Comparison of ENCODE assay signal across 9 mouse cellular contexts in the genomic region with DNA sequence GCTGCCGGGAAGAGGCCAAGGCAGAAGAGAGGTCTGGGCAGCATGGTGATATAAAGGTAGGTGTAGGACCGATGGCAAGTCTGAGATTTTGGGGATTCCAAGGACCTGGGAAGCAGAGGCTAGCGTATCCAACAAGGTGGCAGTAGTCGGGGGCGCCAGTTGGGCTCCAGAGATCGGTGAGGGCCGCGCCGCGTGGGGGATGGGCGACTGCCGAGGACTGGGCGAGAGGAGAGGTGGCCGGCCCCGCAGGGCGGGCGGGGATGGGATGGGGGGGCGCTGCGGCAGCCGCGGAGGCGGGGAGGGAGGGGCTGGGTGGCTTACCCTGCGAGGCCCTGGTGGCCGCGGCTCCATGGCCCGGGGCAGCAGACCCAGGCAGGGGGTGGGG. TPM values are rescaled to one million over a fixed set of nuclear protein-coding genes. Genes with fewer than 3 reads are reported as not detected.
DNase-seq lines count a peak whose midpoint lies in the region; ATAC-seq and TF ChIP-seq lines count a peak whose summit lies in the region.
"Had no signal": no experiment of that assay in that cellular context is flagged by ENCODE, and none has a peak within 500 bp of the region (broad histone marks: within the 10 kb centered on the region; RNA-seq: fewer than 3 reads in every experiment).

No protein-coding gene starts in this region.

- peaks cover 5% of the 10 kb centered on the region; the same call in 1 of the 2 replicates for H3K36me3 ChIP-seq in liver, embryonic 11.5 days (ENCODE audit: control insufficient read depth, insufficient read depth, low read length)
- no peaks in the 10 kb centered on the region for H3K36me3 ChIP-seq in small intestine, adult 2 months (ENCODE audit: control insufficient read depth, insufficient read depth, low read length)

- peak; percentile 60 to 76 for DNase-seq in right cerebral cortex, postnatal 10 days (ENCODE audit: low spot score in 2 of 2)
- no peak for DNase-seq in right cerebral cortex, postnatal 25 days
- peak; percentile 70 for DNase-seq in cerebellum, adult 8-10 months
- no peak for DNase-seq in liver, embryonic 11.5 days (ENCODE audit: low spot score)
- DNase-seq in adrenal gland, adult 2 months = no peak

- WGBS in liver, embryonic 11.5 days = 1% methylated on average over 12 of the region's 26 CpGs
- 6% methylated on average over 21 of the region's 26 CpGs for WGBS in small intestine, adult 2 months

- no peaks in the 10 kb centered on the region for H3K27me3 ChIP-seq in liver, embryonic 11.5 days (replicated peaks; ENCODE audit: control insufficient read depth, insufficient read depth, low read length)
- H3K27me3 ChIP-seq in small intestine, adult 2 months (ENCODE audit: control insufficient read depth, insufficient read depth, low read length) = no peaks in the 10 kb centered on the region; the same call in 1 of the 2 replicates

- H3K9ac ChIP-seq in liver, embryonic 11.5 days (ENCODE audit: low read depth, low read length) = peak overlapping the region; percentile 70

- H3K9me3 ChIP-seq in liver, embryonic 11.5 days (ENCODE audit: control insufficient read depth, low read length) = no peaks in the 10 kb centered on the region

- TF ChIP-seq POLR2A in small intestine, adult 2 months (IDR thresholded peaks at IDR 0.05; ENCODE audit: low read depth, low read length) = no peak; the same call in 1 of the 2 replicates

- no peak for TF ChIP-seq CTCF in small intestine, adult 2 months (IDR thresholded peaks at IDR 0.05; ENCODE audit: extremely low read depth, insufficient read length, insufficient replicate concordance, low read depth, low read length)

- H3K27ac ChIP-seq in liver, embryonic 11.5 days (ENCODE audit: low read depth, low read length) = peak overlapping the region; percentile 81; the same call in 1 of the 2 replicates
- no peak overlapping the region for H3K27ac ChIP-seq in small intestine, adult 2 months (ENCODE audit: insufficient read depth, low read depth, low read length)

- H3K4me2 ChIP-seq in liver, embryonic 11.5 days = peak overlapping the region; percentile 98

- H3K4me3 ChIP-seq in liver, embryonic 11.5 days (ENCODE audit: low read depth, low read length) = peak overlapping the region; percentile 73
- H3K4me3 ChIP-seq in small intestine, adult 2 months (ENCODE audit: low read depth, low read length) = peak overlapping the region; percentile 72

- 0 out of 2 replicates have a peak, but pooled peaks have one; percentile 1 for ATAC-seq in granulocyte monocyte progenitor cell, adult 5-6 weeks (replicated peaks; ENCODE audit: poor library complexity, severe bottlenecking)
- peak; percentile 63 for ATAC-seq in liver, embryonic 11.5 days (replicated peaks; ENCODE audit: low FRiP score)
- ATAC-seq in megakaryocyte-erythroid progenitor cell, adult 5-6 weeks (replicated peaks; ENCODE audit: low FRiP score, low TSS enrichment, poor library complexity, severe bottlenecking) = no peak

- H3K4me1 ChIP-seq in liver, embryonic 11.5 days (replicated peaks; ENCODE audit: control insufficient read depth, insufficient read depth, low read length) = peaks cover 35% of the 10 kb centered on the region
- H3K4me1 ChIP-seq in small intestine, adult 2 months (ENCODE audit: control insufficient read depth, insufficient read depth, insufficient read length, low read length) = peaks cover 3% of the 10 kb centered on the region; the same call in 1 of the 2 replicates

RNA-seq across cellular contexts. Expression of a gene that starts 12.7 kb away (rescaled TPM):
- 0.77 and 1.0 TPM in 2 replicates for total RNA-seq in granulocyte monocyte progenitor cell, adult 5-6 weeks (2014; fragmentation: Nextera tagmentation)
- 0.77 and 1.1 TPM in 2 replicates for total RNA-seq in granulocyte monocyte progenitor cell, adult 5-6 weeks (2017)
- 0.49 and 0.78 TPM in 2 replicates for polyA plus RNA-seq in liver, embryonic 11.5 days (2014; fragmentation: Nextera tagmentation; extraction: Ambion mirVana)
- 0.06 and 0.11 TPM in 2 replicates for polyA plus RNA-seq in small intestine, adult 2 months (2012; rRNA removed)
- total RNA-seq in adrenal gland, adult 2 months (2021) = not detected
- polyA plus RNA-seq in adrenal gland, adult 2 months (2012; rRNA removed) = 0.09 and 0.15 TPM in 2 replicates
- 0.49 TPM in 1 of 2 replicates, not detected in the other for total RNA-seq in megakaryocyte-erythroid progenitor cell, adult 5-6 weeks (2014; fragmentation: Nextera tagmentation)
- 0.34 and 1.3 TPM in 2 replicates for total RNA-seq in megakaryocyte-erythroid progenitor cell, adult 5-6 weeks (2017)
- total RNA-seq: common myeloid progenitor, adult 5-6 weeks had no signal

RNA-seq across cellular contexts. Expression of a gene that starts 16.8 kb away (rescaled TPM):
- 17.5 and 24.9 TPM in 2 replicates for total RNA-seq in granulocyte monocyte progenitor cell, adult 5-6 weeks (2014; fragmentation: Nextera tagmentation)
- 1.8 and 2.7 TPM in 2 replicates for total RNA-seq in granulocyte monocyte progenitor cell, adult 5-6 weeks (2017)
- polyA plus RNA-seq in liver, embryonic 11.5 days (2014; fragmentation: Nextera tagmentation; extraction: Ambion mirVana) = 23.2 and 24.8 TPM in 2 replicates
- 6.1 and 7.5 TPM in 2 replicates for polyA plus RNA-seq in small intestine, adult 2 months (2012; rRNA removed)
- 10 to 100 TPM; 10.1 to 18.3 TPM for total RNA-seq in adrenal gland, adult 2 months (2021)
- polyA plus RNA-seq in adrenal gland, adult 2 months (2012; rRNA removed) = 16.7 and 17.1 TPM in 2 replicates
- 23.4 and 28.7 TPM in 2 replicates for total RNA-seq in megakaryocyte-erythroid progenitor cell, adult 5-6 weeks (2014; fragmentation: Nextera tagmentation)
- total RNA-seq in megakaryocyte-erythroid progenitor cell, adult 5-6 weeks (2017) = 1.7 and 2.1 TPM in 2 replicates

RNA-seq across cellular contexts. Expression of a gene that starts 43.5 kb away (rescaled TPM):
- total RNA-seq in granulocyte monocyte progenitor cell, adult 5-6 weeks (2014; fragmentation: Nextera tagmentation) = 24.7 and 29.8 TPM in 2 replicates
- 5.0 and 12.7 TPM in 2 replicates for total RNA-seq in granulocyte monocyte progenitor cell, adult 5-6 weeks (2017)
- polyA plus RNA-seq in liver, embryonic 11.5 days (2014; fragmentation: Nextera tagmentation; extraction: Ambion mirVana) = 35.4 and 35.7 TPM in 2 replicates
- 8.8 and 9.4 TPM in 2 replicates for polyA plus RNA-seq in small intestine, adult 2 months (2012; rRNA removed)
- 10 to 100 TPM; 28.4 to 36.0 TPM for total RNA-seq in adrenal gland, adult 2 months (2021)
- 28.5 and 33.7 TPM in 2 replicates for polyA plus RNA-seq in adrenal gland, adult 2 months (2012; rRNA removed)
- total RNA-seq in megakaryocyte-erythroid progenitor cell, adult 5-6 weeks (2014; fragmentation: Nextera tagmentation) = 51.5 and 56.4 TPM in 2 replicates
- 11.5 and 11.8 TPM in 2 replicates for total RNA-seq in megakaryocyte-erythroid progenitor cell, adult 5-6 weeks (2017)

RNA-seq across cellular contexts. Expression of a gene that starts 50.5 kb away (rescaled TPM):
- total RNA-seq in granulocyte monocyte progenitor cell, adult 5-6 weeks (2014; fragmentation: Nextera tagmentation) = 229 and 240 TPM in 2 replicates
- total RNA-seq in granulocyte monocyte progenitor cell, adult 5-6 weeks (2017) = 80.3 and 87.2 TPM in 2 replicates
- 298 and 328 TPM in 2 replicates for polyA plus RNA-seq in liver, embryonic 11.5 days (2014; fragmentation: Nextera tagmentation; extraction: Ambion mirVana)
- 64.9 and 111 TPM in 2 replicates for polyA plus RNA-seq in small intestine, adult 2 months (2012; rRNA removed)
- 100 to 1,000 TPM; 146 to 152 TPM for total RNA-seq in adrenal gland, adult 2 months (2021)
- 51.3 and 59.7 TPM in 2 replicates for polyA plus RNA-seq in adrenal gland, adult 2 months (2012; rRNA removed)
- total RNA-seq in megakaryocyte-erythroid progenitor cell, adult 5-6 weeks (2014; fragmentation: Nextera tagmentation) = 218 and 249 TPM in 2 replicates
- 53.9 and 91.2 TPM in 2 replicates for total RNA-seq in megakaryocyte-erythroid progenitor cell, adult 5-6 weeks (2017)

Comparison
In these comparisons a context has a peak if more than half of its experiments do, and no peak if none do; other contexts are left out.
1. DNase-seq: peak in right cerebral cortex, postnatal 10 days (2 of 2) and cerebellum, adult 8-10 months (single experiment); none in right cerebral cortex, postnatal 25 days (single experiment), liver, embryonic 11.5 days (single experiment) and adrenal gland, adult 2 months (single experiment).